Mouse (Mus musculus) hindbrain, embryonic 13.5 days (tissue): ENCODE measurements around the gene C3. TPM values are rescaled to one million over a fixed set of nuclear protein-coding genes. Genes with fewer than 3 reads are reported as not detected.

Source experiments
- ATAC-seq: fragments of 200-750 bp; cut with Nextera tagmentation; 2 replicates; pipeline ENCODE4 v1.8.0; 2017; ENCODE audit warnings: moderate TSS enrichment; ENCODE audit not compliant: low FRiP score
- H3K27ac ChIP-seq: fragments of 300-500 bp; sonication (generic); 2 replicates; pipeline ENCODE4 v1.5.1; 2015; ENCODE audit warnings: inconsistent platforms, mild to moderate bottlenecking, moderate library complexity
- H3K27me3 ChIP-seq: fragments of 300-500 bp; sonication (generic); 2 replicates; pipeline ENCODE4 v1.6.1; 2015; ENCODE audit warnings: mild to moderate bottlenecking, inconsistent platforms
- H3K36me3 ChIP-seq: fragments of 300-500 bp; sonication (generic); 2 replicates; pipeline ENCODE4 v1.6.1; 2015; ENCODE audit warnings: mild to moderate bottlenecking, inconsistent platforms
- H3K4me1 ChIP-seq: fragments of 300-500 bp; sonication (generic); replicated peaks from 2 replicates; pipeline ENCODE4 v1.6.1; 2015; ENCODE audit warnings: inconsistent platforms
- H3K4me2 ChIP-seq: fragments of 300-500 bp; sonication (generic); 2 replicates; pipeline ENCODE4 v1.6.1; 2015; ENCODE audit warnings: inconsistent platforms, mild to moderate bottlenecking, moderate library complexity
- H3K4me3 ChIP-seq: fragments of 300-500 bp; sonication (generic); 2 replicates; pipeline ENCODE4 v1.5.1; 2015; ENCODE audit warnings: mild to moderate bottlenecking, inconsistent platforms
- H3K9ac ChIP-seq: fragments of 300-500 bp; sonication (generic); 2 replicates; pipeline ENCODE4 v1.6.1; 2015; ENCODE audit warnings: mild to moderate bottlenecking, inconsistent platforms
- H3K9me3 ChIP-seq: fragments of 300-500 bp; sonication (generic); 2 replicates; pipeline ENCODE4 v1.6.1; 2016; ENCODE audit warnings: inconsistent platforms
- WGBS: fragments of 180-500 bp; shearing (Covaris S2); methylation state at CpG from one replicate; pipeline ENCODE4 v1.1.7; 2015; 5-methylcytosine and 5-hydroxymethylcytosine counted together
- polyA plus RNA-seq: library from polyadenylated mRNA; unstranded; fragments of >200 nt; fragmentation: Nextera tagmentation; extraction: Ambion mirVana; gene quantifications from 2 replicates; pipeline ENCODE4 v1.2.1, GENCODE M21; 2015

Gene C3
- polyA plus RNA-seq, 1 experiment from 2014 or later = 1.3 TPM

GRCm38 (mm10) chr17:57248201-57248699, 20.3 kb upstream of the C3 start, which contains the start of gene Gpr108:
Gpr108 (minus strand) TSS chr17:57248446.
- Histone ChIP-seq H3K4me3 (peak within 1 kb of the TSS; percentile 66), H3K4me2 (peak within 1 kb of the TSS; percentile 90), H3K27me3 (0 out of 2 replicates have a peak, but pooled peaks cover 4% of the 10 kb centered on the region), H3K9me3 (no peaks in the 10 kb centered on the region), H3K36me3 (peaks cover 7% of the 10 kb centered on the region), H3K9ac (peak within 1 kb of the TSS; percentile 84), H3K27ac (peak within 1 kb of the TSS; percentile 98), H3K4me1 (peaks cover 43% of the 10 kb centered on the region)
- 0% methylated on average over 12 of the region's 12 CpGs for WGBS
- peak; percentile 65 for ATAC-seq

- 0 out of 2 replicates have a peak, but pooled peaks cover 4% of the 10 kb centered on the region for H3K27me3 ChIP-seq
- ATAC-seq = peak; percentile 95
- peak overlapping the region; percentile 90 for H3K4me2 ChIP-seq
- H3K36me3 ChIP-seq = peaks cover 13% of the 10 kb centered on the region
- peak overlapping the region; percentile 98 for H3K27ac ChIP-seq
- H3K9ac ChIP-seq = peak overlapping the region; percentile 84
- WGBS = under 1% methylated on average over 46 of the region's 46 CpGs
- H3K9me3 ChIP-seq = no peaks in the 10 kb centered on the region
- H3K4me3 ChIP-seq = peak overlapping the region; percentile 66
- H3K4me1 ChIP-seq = peaks cover 43% of the 10 kb centered on the region
Observed at GRCm38 (mm10) chr17:57247393-57248200, 19.7 kb upstream of the C3 start.

- WGBS = 3% methylated on average over 18 of the region's 18 CpGs
- H3K4me1 ChIP-seq = peaks cover 43% of the 10 kb centered on the region
- peak overlapping the region; percentile 84 for H3K9ac ChIP-seq
- peak; percentile 2 for ATAC-seq
- H3K36me3 ChIP-seq = peaks cover 20% of the 10 kb centered on the region
- 0 out of 2 replicates have a peak, but pooled peaks cover 4% of the 10 kb centered on the region for H3K27me3 ChIP-seq
- peak overlapping the region; percentile 67 for H3K4me2 ChIP-seq
- no peaks in the 10 kb centered on the region for H3K9me3 ChIP-seq
- H3K4me3 ChIP-seq = peak overlapping the region; percentile 66
- H3K27ac ChIP-seq = peak overlapping the region; percentile 98
Observed at GRCm38 (mm10) chr17:57246663-57247392, 18.9 kb upstream of the C3 start.

GRCm38 (mm10) chr17:57245311-57245929, 17.5 kb upstream of the C3 start:
- Histone ChIP-seq H3K4me3 (no peak overlapping the region), H3K27ac (no peak overlapping the region), H3K9me3 (no peaks in the 10 kb centered on the region), H3K4me2 (no peak overlapping the region), H3K36me3 (peaks cover 26% of the 10 kb centered on the region), H3K4me1 (peaks cover 37% of the 10 kb centered on the region), H3K27me3 (0 out of 2 replicates have a peak, but pooled peaks cover 4% of the 10 kb centered on the region), H3K9ac (0 out of 2 replicates have a peak overlapping the region, but pooled peaks have one; percentile 13)
- ATAC-seq = no peak
- 92% methylated on average over 10 of the region's 10 CpGs for WGBS

- peaks cover 21% of the 10 kb centered on the region for H3K4me1 ChIP-seq
- no peak overlapping the region for H3K4me3 ChIP-seq
- H3K27me3 ChIP-seq = no peaks in the 10 kb centered on the region
- H3K27ac ChIP-seq = no peak overlapping the region
- peaks cover 26% of the 10 kb centered on the region for H3K36me3 ChIP-seq
- H3K9ac ChIP-seq = no peak overlapping the region
- WGBS = 82% methylated on average over 10 of the region's 10 CpGs
- no peak for ATAC-seq
- H3K4me2 ChIP-seq = no peak overlapping the region
- no peaks in the 10 kb centered on the region for H3K9me3 ChIP-seq
Observed at GRCm38 (mm10) chr17:57243650-57244370, 15.9 kb upstream of the C3 start.

- peaks cover 51% of the 10 kb centered on the region for H3K36me3 ChIP-seq
- H3K9me3 ChIP-seq = no peaks in the 10 kb centered on the region
- no peak overlapping the region for H3K4me3 ChIP-seq
- no peak for ATAC-seq
- H3K4me2 ChIP-seq = no peak overlapping the region
- 94% methylated on average over 9 of the region's 9 CpGs for WGBS
- H3K9ac ChIP-seq = no peak overlapping the region
- no peak overlapping the region for H3K27ac ChIP-seq
- H3K4me1 ChIP-seq = 0 out of 2 replicates have a peak, but pooled peaks cover 4% of the 10 kb centered on the region
- H3K27me3 ChIP-seq = no peaks in the 10 kb centered on the region
Observed at GRCm38 (mm10) chr17:57237181-57237580, 9.2 kb upstream of the C3 start.

GRCm38 (mm10) chr17:57235803-57236202, 7.9 kb upstream of the C3 start:
- H3K4me3 ChIP-seq = no peak overlapping the region
- H3K27me3 ChIP-seq = no peaks in the 10 kb centered on the region
- ATAC-seq = no peak
- H3K36me3 ChIP-seq = peaks cover 40% of the 10 kb centered on the region
- 0 out of 2 replicates have a peak, but pooled peaks cover 4% of the 10 kb centered on the region for H3K4me1 ChIP-seq
- H3K9ac ChIP-seq = no peak overlapping the region
- H3K4me2 ChIP-seq = no peak overlapping the region
- no peak overlapping the region for H3K27ac ChIP-seq
- no peaks in the 10 kb centered on the region for H3K9me3 ChIP-seq
- WGBS = 93% methylated on average over 5 of the region's 5 CpGs

- ATAC-seq = no peak
- Histone ChIP-seq H3K4me3 (no peak overlapping the region), H3K27ac (no peak overlapping the region), H3K36me3 (peaks cover 40% of the 10 kb centered on the region), H3K9ac (no peak overlapping the region), H3K4me1 (0 out of 2 replicates have a peak, but pooled peaks cover 4% of the 10 kb centered on the region), H3K9me3 (no peaks in the 10 kb centered on the region), H3K4me2 (no peak overlapping the region), H3K27me3 (no peaks in the 10 kb centered on the region)
- 86% methylated on average over 12 of the region's 12 CpGs for WGBS
Observed at GRCm38 (mm10) chr17:57234254-57234928, 6.5 kb upstream of the C3 start.

GRCm38 (mm10) chr17:57233038-57233437, 5.1 kb upstream of the C3 start:
- no peak overlapping the region for H3K4me2 ChIP-seq
- no peak for ATAC-seq
- H3K4me3 ChIP-seq = no peak overlapping the region
- H3K36me3 ChIP-seq = peaks cover 36% of the 10 kb centered on the region
- no peak overlapping the region for H3K27ac ChIP-seq
- H3K4me1 ChIP-seq = 0 out of 2 replicates have a peak, but pooled peaks cover 4% of the 10 kb centered on the region
- H3K27me3 ChIP-seq = no peaks in the 10 kb centered on the region
- no peak overlapping the region for H3K9ac ChIP-seq
- WGBS = 51% methylated on average over 7 of the region's 7 CpGs
- no peaks in the 10 kb centered on the region for H3K9me3 ChIP-seq

- WGBS = 80% methylated on average over 1 of the region's 1 CpGs
- Histone ChIP-seq H3K4me2 (no peak overlapping the region), H3K27ac (no peak overlapping the region), H3K4me3 (no peak overlapping the region), H3K27me3 (no peaks in the 10 kb centered on the region), H3K36me3 (peaks cover 29% of the 10 kb centered on the region), H3K9me3 (no peaks in the 10 kb centered on the region), H3K9ac (no peak overlapping the region), H3K4me1 (0 out of 2 replicates have a peak, but pooled peaks cover 4% of the 10 kb centered on the region)
- ATAC-seq = no peak
Observed at GRCm38 (mm10) chr17:57232200-57232599, 4.3 kb upstream of the C3 start.

GRCm38 (mm10) chr17:57231321-57231771, 3.4 kb upstream of the C3 start:
- Histone ChIP-seq H3K9me3 (no peaks in the 10 kb centered on the region), H3K9ac (no peak overlapping the region), H3K36me3 (peaks cover 20% of the 10 kb centered on the region), H3K4me2 (no peak overlapping the region), H3K4me1 (0 out of 2 replicates have a peak, but pooled peaks cover 4% of the 10 kb centered on the region), H3K27ac (no peak overlapping the region), H3K4me3 (no peak overlapping the region), H3K27me3 (no peaks in the 10 kb centered on the region)
- no peak for ATAC-seq
